Mouse (Mus musculus) heart, embryonic 16.5 days (tissue): Measurements from ENCODE around the gene Epn3. TPM values are rescaled to one million over a fixed set of nuclear protein-coding genes. Genes with fewer than 3 reads are reported as not detected.

Experiments
- ATAC-seq: fragments of 200-750 bp; cut with Nextera tagmentation; replicated peaks from 2 replicates; pipeline ENCODE4 v1.8.0; 2017; ENCODE audit warnings: moderate number of reproducible peaks; ENCODE audit not compliant: insufficient read depth, low FRiP score; ENCODE audit errors: extremely low read depth
- H3K27ac ChIP-seq: fragments of 300-500 bp; sonication (generic); 2 replicates; pipeline ENCODE4 v1.5.1; 2014; ENCODE audit warnings: mild to moderate bottlenecking, low read length, control low read depth, moderate library complexity
- H3K27me3 ChIP-seq: fragments of 300-500 bp; sonication (generic); 2 replicates; pipeline ENCODE4 v1.6.1; 2014; ENCODE audit warnings: low read length, mixed read lengths; ENCODE audit not compliant: control insufficient read depth, insufficient read depth
- H3K36me3 ChIP-seq: fragments of 300-500 bp; sonication (generic); 2 replicates; pipeline ENCODE4 v1.6.1; 2014; ENCODE audit not compliant: control insufficient read depth, insufficient read depth
- H3K4me1 ChIP-seq: fragments of 300-500 bp; sonication (generic); 2 replicates; pipeline ENCODE4 v1.6.1; 2014; ENCODE audit warnings: low read length, mixed read lengths; ENCODE audit not compliant: control insufficient read depth, insufficient read depth
- H3K4me2 ChIP-seq: fragments of 300-500 bp; sonication (generic); 2 replicates; pipeline ENCODE4 v1.6.1; 2014; ENCODE audit warnings: low read depth, mild to moderate bottlenecking, control low read depth, low read length
- H3K4me3 ChIP-seq: fragments of 300-500 bp; sonication (generic); 2 replicates; pipeline ENCODE4 v1.5.1; 2014; ENCODE audit warnings: mild to moderate bottlenecking, control low read depth, low read length
- H3K9ac ChIP-seq: fragments of 300-500 bp; sonication (generic); 2 replicates; pipeline ENCODE4 v1.6.1; 2014; ENCODE audit warnings: low read length, control low read depth
- H3K9me3 ChIP-seq: fragments of 300-500 bp; sonication (generic); replicated peaks from 2 replicates; pipeline ENCODE4 v1.6.1; 2016; ENCODE audit warnings: low read length; ENCODE audit not compliant: control insufficient read depth
- WGBS: fragments of 180-500 bp; shearing (Covaris S2); extraction: QIAGEN DNeasy Blood & Tissue Kit; methylation state at CpG from one replicate; pipeline ENCODE4 v1.1.7; 2014; 5-methylcytosine and 5-hydroxymethylcytosine counted together
- polyA plus RNA-seq: library from polyadenylated mRNA; unstranded; fragments of >200 nt; fragmentation: Nextera tagmentation; extraction: Ambion mirVana; gene quantifications from 2 replicates; pipeline ENCODE4 v1.2.1, GENCODE M21; 2015

Gene Epn3
- polyA plus RNA-seq, 1 experiment from 2014 or later: 13.6 TPM

DNA sequence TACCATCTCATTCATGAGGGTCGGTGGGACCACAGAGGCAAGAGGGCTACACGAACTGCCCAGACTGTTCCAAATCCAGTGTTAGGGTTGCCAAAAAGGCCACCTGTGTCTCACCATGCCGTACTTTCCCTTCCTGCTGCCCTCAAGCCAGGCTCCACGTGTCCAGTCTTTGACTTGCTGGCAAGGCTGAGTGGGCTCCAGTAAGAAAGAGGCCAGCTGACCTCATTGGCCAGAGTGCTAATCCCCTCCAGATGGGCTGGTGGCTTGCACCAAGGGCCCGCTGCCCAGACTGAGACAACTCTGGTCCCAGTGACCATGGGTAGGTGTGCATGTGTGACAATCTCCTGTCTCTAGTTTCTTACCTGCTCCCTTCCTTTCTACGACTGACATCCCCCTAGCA is 22.1 kb downstream of the Epn3 start:
- WGBS: 72% methylated on average over 6 of the region's 6 CpGs
- Histone ChIP-seq H3K36me3 (no peaks in the 10 kb centered on the region), H3K9ac (no peak overlapping the region), H3K27ac (no peak overlapping the region), H3K27me3 (peaks cover 46% of the 10 kb centered on the region), H3K4me1 (peaks cover 18% of the 10 kb centered on the region), H3K4me2 (no peak overlapping the region), H3K9me3 (no peaks in the 10 kb centered on the region), H3K4me3 (no peak overlapping the region)
- no peak for ATAC-seq

DNA sequence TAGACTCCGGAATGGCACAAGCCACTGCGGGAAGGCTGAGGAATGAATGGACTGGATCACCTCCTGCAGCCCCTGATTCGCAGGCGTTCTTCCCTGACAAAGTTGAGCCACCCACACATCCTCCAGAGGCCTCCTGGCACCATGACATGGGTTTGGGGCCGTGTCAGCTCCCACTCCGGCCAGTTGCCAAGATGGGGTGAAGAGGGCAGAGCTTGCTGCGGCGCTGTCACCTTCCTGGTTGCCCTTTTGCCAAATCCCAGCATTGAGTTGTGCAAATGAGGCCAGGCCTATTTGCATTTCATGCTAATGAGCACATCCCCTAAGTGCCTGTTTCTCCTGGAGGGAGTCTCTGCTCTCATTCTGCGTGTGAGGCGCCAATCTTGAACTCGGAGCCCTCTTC is 24.1 kb downstream of the Epn3 start:
- peaks cover 56% of the 10 kb centered on the region for H3K27me3 ChIP-seq
- H3K9ac ChIP-seq: no peak overlapping the region
- ATAC-seq: no peak
- no peak overlapping the region for H3K4me3 ChIP-seq
- no peak overlapping the region for H3K4me2 ChIP-seq
- WGBS: 22% methylated on average over 11 of the region's 11 CpGs
- no peak overlapping the region for H3K27ac ChIP-seq
- H3K4me1 ChIP-seq: peaks cover 24% of the 10 kb centered on the region
- no peaks in the 10 kb centered on the region for H3K36me3 ChIP-seq
- H3K9me3 ChIP-seq: no peaks in the 10 kb centered on the region

DNA sequence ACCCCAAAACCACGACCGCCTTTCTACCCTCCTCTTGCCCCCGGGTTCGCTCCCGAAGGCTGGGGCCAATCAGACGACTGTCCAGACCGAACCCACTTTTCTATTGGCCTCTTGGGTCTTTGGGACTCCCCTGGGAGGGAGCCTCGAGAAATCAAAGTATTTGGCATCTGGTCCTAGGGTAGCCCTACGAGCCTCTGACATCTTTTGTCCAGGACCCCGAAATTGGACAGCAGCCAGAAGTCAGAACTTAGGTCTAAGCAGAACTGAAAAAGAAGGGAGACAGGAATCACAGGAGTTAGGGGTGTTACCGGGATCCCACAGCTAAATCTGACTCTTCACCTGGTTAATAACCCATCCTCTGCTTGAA is 25.2 kb downstream of the Epn3 start:
- H3K9ac ChIP-seq: peak overlapping the region; percentile 72; the same call in 1 of the 2 replicates
- H3K4me2 ChIP-seq: peak overlapping the region; percentile 86
- WGBS: 3% methylated on average over 11 of the region's 11 CpGs
- H3K4me1 ChIP-seq: peaks cover 24% of the 10 kb centered on the region
- no peak overlapping the region for H3K27ac ChIP-seq
- no peak for ATAC-seq
- peaks cover 56% of the 10 kb centered on the region for H3K27me3 ChIP-seq
- no peaks in the 10 kb centered on the region for H3K36me3 ChIP-seq
- peak overlapping the region; percentile 60 for H3K4me3 ChIP-seq
- H3K9me3 ChIP-seq: no peaks in the 10 kb centered on the region

DNA sequence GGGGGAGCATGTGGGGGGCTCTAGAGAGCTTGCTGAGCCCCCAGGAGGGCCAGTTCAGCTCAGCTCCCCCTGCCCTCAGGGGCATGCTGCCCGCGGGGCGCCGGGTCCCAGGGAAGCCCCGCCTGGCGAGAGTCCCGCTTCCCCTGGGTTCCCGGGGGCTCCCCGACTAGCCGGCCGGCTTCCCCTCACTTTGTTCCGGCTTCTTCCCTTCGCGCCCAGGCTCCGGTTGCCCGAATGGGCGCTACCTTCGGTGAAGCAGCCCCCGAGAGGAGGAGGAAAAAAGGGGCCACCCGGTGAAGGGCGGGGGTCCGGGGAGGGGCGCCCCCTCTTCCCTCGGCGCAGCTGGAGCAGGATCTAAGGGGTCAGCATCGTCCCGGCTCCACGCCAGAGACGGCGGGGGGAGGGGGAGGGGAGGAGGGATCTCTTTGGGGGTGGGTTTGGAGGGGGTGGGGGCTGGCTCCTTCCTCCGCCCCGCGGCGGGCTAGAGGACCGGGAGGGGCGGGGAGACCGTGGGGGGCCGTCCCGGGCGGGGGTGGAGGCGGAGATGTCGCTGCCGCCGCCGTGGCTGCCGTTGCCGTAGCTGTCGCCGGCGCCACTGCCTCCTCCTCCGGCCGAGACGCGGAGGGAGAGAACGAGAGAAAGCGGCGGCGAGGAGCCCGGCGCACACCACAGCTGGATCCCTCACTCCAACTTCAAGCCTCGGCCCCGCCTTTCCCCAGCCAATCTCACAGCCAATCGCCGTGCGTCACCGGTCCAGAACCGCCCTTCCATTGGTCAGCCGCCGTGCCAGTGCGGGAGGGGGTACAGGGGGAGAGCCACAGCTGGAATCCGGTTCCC is 25.8 kb downstream of the Epn3 start, which contains the start of gene Cacna1g:
Gene Cacna1g, minus strand, starts transcription at position 492 of the 837 bp plus-strand sequence.
- peak within 1 kb of the TSS; percentile 49; the same call in 1 of the 2 replicates for H3K27ac ChIP-seq
- ATAC-seq: peak; percentile 90
- H3K27me3 ChIP-seq: peaks cover 54% of the 10 kb centered on the region
- H3K4me1 ChIP-seq: peaks cover 27% of the 10 kb centered on the region
- no peaks in the 10 kb centered on the region for H3K36me3 ChIP-seq
- H3K9ac ChIP-seq: peak within 1 kb of the TSS; percentile 72
- no peaks in the 10 kb centered on the region for H3K9me3 ChIP-seq
- H3K4me3 ChIP-seq: peak within 1 kb of the TSS; percentile 60
- WGBS: under 1% methylated on average over 43 of the region's 71 CpGs
- H3K4me2 ChIP-seq: peak within 1 kb of the TSS; percentile 86

DNA sequence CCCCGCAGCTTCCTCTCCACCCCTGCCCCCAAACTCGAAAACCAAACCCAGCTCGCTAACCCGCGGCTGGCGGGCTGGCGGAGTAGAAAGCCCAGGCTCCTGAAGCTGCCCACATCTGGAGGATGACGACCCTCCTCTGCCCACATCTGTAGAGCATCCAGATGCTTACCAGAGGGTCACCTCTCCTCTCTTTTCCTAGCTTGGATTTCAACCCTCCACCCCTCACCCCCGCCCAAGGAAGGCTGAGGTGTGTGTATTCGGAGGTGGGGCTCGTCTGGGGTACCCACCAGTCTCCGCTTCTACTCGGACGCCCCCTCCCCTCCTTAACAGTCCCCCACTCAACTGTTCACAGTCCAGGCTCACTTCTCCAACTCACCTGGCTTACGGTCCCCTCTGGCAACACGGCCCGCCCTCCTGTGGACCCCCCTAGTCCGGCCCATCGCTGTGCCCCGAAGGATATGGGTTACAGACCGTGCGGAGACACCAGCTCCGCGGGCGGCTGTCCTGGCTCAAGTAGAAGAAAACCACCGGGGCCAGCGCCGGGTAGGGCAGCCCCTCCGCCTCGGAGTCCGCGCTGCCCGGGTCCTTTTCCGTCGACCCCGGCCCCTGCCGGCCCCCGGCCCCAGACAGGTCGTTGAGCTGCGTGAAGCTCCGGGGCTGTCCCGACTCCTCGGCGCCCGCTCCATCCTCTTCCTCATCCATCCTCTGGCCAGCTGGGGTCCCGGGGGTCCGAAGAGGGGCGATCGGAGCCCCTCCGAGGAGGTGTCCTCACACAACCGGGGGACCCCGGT is 26.7 kb downstream of the Epn3 start:
- no peak for ATAC-seq
- no peaks in the 10 kb centered on the region for H3K9me3 ChIP-seq
- WGBS: 1% methylated on average over 51 of the region's 52 CpGs
- H3K4me1 ChIP-seq: peaks cover 32% of the 10 kb centered on the region
- H3K4me2 ChIP-seq: peak overlapping the region; percentile 86
- H3K9ac ChIP-seq: peak overlapping the region; percentile 72
- peak overlapping the region; percentile 60 for H3K4me3 ChIP-seq
- peaks cover 48% of the 10 kb centered on the region for H3K27me3 ChIP-seq
- no peaks in the 10 kb centered on the region for H3K36me3 ChIP-seq
- no peak overlapping the region for H3K27ac ChIP-seq

DNA sequence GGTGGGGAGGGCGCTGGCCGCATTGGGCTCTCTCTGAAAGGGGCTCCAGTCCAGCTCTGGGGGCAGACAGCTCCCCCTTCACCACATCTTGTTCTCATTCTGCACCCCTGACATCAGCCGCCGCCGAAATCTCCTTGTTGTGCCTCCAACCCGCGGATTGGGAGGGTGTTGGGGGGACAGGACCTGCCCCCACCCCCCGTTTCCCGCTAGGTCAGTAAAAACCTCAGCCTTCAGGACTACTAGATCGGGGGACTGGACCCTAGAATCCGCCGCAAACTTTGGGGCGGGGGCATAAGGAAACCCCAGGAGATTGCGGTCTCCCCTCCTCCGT is 27.2 kb downstream of the Epn3 start:
- Histone ChIP-seq H3K27ac (no peak overlapping the region), H3K4me1 (peaks cover 38% of the 10 kb centered on the region)

DNA sequence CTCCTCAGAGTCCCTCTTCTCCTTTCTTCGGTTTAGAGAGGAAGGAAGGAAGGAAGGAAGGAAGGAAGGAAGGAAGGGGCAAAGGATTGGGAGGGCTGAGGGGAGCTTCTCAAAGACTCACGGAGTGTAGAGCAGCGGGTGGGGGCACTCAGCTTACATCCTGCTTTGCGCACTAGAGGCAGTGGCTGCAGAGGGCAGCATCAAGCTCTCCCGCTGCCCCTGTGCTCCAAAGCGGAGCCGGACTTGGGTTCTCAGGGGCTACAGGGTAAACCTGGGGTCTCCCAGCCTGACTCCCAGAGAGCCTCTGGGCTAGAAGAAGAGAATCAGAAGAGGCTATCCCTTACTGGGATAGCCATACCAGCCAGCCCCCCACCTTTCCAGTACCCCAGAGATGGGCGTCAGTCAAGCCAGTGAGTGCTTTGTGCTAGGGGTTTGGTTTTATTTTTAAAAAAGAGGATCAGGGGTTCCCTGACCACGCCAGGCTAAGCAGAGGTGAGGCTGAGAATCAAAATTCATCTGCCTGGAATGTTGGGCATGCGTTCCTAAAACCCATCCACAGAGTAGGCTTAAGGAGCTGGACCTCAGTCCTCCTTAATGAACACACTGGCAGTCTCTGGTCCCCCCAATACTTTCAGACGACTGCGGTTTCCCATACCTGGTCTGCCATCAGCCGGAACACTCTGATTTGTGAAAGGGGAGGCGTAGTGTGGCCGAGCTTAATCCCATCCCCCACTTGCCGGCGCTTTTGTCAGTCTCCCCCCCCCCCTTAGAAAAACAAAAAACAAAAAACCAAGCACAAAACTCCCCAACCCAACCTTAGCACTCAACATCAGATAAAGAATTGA is 27.8 kb downstream of the Epn3 start:
- Histone ChIP-seq H3K4me1 (peaks cover 42% of the 10 kb centered on the region), H3K36me3 (no peaks in the 10 kb centered on the region), H3K27me3 (peaks cover 38% of the 10 kb centered on the region), H3K27ac (no peak overlapping the region), H3K9me3 (no peaks in the 10 kb centered on the region), H3K4me3 (peak overlapping the region; percentile 60), H3K9ac (peak overlapping the region; percentile 72), H3K4me2 (peak overlapping the region; percentile 86)
- no peak for ATAC-seq
- WGBS: 6% methylated on average over 16 of the region's 17 CpGs

More for the DNA sequence above, 27.2 kb downstream of the Epn3 start:
- H3K4me2 ChIP-seq: peak overlapping the region; percentile 86
- peak overlapping the region; percentile 72 for H3K9ac ChIP-seq
- H3K27me3 ChIP-seq: peaks cover 42% of the 10 kb centered on the region
- under 1% methylated on average over 15 of the region's 15 CpGs for WGBS
- H3K4me3 ChIP-seq: peak overlapping the region; percentile 60
- no peaks in the 10 kb centered on the region for H3K9me3 ChIP-seq
- no peak for ATAC-seq
- H3K36me3 ChIP-seq: no peaks in the 10 kb centered on the region

DNA sequence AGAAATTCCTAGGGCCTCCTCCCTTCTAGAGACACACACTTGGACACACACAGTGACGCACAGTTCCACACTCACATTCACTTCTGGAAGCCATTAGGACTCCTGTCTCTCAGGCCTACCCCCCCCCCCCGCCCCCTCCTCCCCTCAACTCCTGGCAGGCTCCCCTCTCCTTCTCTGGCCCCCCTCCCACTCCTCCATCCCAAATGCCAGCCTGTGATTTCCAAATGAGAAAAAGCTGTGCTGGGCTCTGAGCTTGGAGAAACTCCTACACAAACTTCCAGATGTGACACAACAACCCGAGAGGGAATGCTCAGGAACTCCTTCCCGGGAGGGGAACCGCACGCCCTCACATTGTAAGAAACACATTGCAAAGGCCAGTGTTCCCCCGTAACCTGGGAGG is 29.4 kb downstream of the Epn3 start:
- Histone ChIP-seq H3K4me3 (no peak overlapping the region), H3K9ac (no peak overlapping the region), H3K27ac (no peak overlapping the region), H3K27me3 (peaks cover 26% of the 10 kb centered on the region), H3K4me2 (no peak overlapping the region), H3K36me3 (no peaks in the 10 kb centered on the region), H3K4me1 (peaks cover 39% of the 10 kb centered on the region), H3K9me3 (no peaks in the 10 kb centered on the region)
- 41% methylated on average over 6 of the region's 7 CpGs for WGBS
- no peak for ATAC-seq
